Mouse (Mus musculus) liver, adult 2 months (tissue): ENCODE results near the gene Gls.

Experiments
- CTCF ChIP-seq: fragments of 200-500 bp; IDR thresholded peaks from 2 replicates; pipeline ENCODE4 v1.5.1; 2011; ENCODE audit warnings: low read depth, low read length, control low read depth
- POLR2A ChIP-seq: fragments of 200-500 bp; IDR thresholded peaks from 2 replicates; pipeline ENCODE4 v1.6.1; 2011; ENCODE audit warnings: low read length, control low read depth; ENCODE audit not compliant: insufficient read depth; ENCODE audit errors: extremely low read depth

DNA sequence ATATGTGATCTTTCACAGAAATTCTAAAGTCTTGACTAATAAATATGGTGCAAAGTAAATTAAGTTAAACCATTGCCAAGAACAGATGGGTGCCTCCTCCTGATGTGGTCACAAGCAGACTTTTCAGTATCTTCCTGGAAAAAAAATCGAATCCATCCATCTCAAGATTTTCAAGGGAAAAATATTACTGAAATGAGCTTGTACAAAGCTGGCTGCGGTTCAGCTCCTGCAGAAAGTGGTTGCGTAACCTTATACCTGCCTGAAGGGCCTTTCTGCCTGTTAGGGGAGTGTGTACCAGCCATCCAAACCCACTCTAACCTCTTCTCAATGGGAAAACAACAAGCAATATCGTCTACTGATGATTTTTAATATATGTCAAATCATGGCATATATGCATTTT, 36.6 kb upstream of the Gls start:
- no peak for TF ChIP-seq POLR2A
- no peak for TF ChIP-seq CTCF
